In genomic region chr1:193207503-193207902, GRCm38 (mm10) we compare ENCODE assay signal across 11 mouse cellular contexts. TPM values are rescaled to one million over a fixed set of nuclear protein-coding genes. Genes with fewer than 3 reads are reported as not detected.
DNase-seq lines count a peak whose midpoint lies in the region; ATAC-seq and TF ChIP-seq lines count a peak whose summit lies in the region.
"Had no signal": no experiment of that assay in that cellular context is flagged by ENCODE, and none has a peak within 500 bp of the region (broad histone marks: within the 10 kb centered on the region; RNA-seq: fewer than 3 reads in every experiment).

Lamb3 (plus strand) TSS chr1:193207699.

- H3K36me3 ChIP-seq in heart, adult 2 months (ENCODE audit: control insufficient read depth, insufficient read depth, low read length): no peaks in the 10 kb centered on the region
- no peaks in the 10 kb centered on the region for H3K36me3 ChIP-seq in spleen, adult 2 months (ENCODE audit: control insufficient read depth, insufficient read depth, low read length)
- no peaks in the 10 kb centered on the region for H3K36me3 ChIP-seq in small intestine, adult 2 months (ENCODE audit: control insufficient read depth, insufficient read depth, low read length)
- no peaks in the 10 kb centered on the region for H3K36me3 ChIP-seq in forebrain, embryonic 15.5 days
- H3K36me3 ChIP-seq: embryonic facial prominence, embryonic 12.5 days; limb, embryonic 10.5 days had no signal

- TF ChIP-seq CTCF in heart, adult 2 months (IDR thresholded peaks at IDR 0.05): no peak
- no peak for TF ChIP-seq CTCF in spleen, adult 2 months (IDR thresholded peaks at IDR 0.05; ENCODE audit: extremely low read depth, insufficient read depth, insufficient read length, insufficient replicate concordance)
- TF ChIP-seq CTCF in small intestine, adult 2 months (IDR thresholded peaks at IDR 0.05; ENCODE audit: extremely low read depth, insufficient read length, insufficient replicate concordance, low read depth, low read length): no peak

- H3K27me3 ChIP-seq in heart, adult 2 months (ENCODE audit: control insufficient read depth, insufficient read depth, low read length): no peaks in the 10 kb centered on the region
- H3K27me3 ChIP-seq in spleen, adult 2 months (ENCODE audit: control insufficient read depth, insufficient read depth, low read length): no peaks in the 10 kb centered on the region
- H3K27me3 ChIP-seq in small intestine, adult 2 months (ENCODE audit: control insufficient read depth, insufficient read depth, low read length): no peaks in the 10 kb centered on the region
- no peaks in the 10 kb centered on the region for H3K27me3 ChIP-seq in forebrain, embryonic 15.5 days
- H3K27me3 ChIP-seq: embryonic facial prominence, embryonic 12.5 days had no signal

- H3K4me2 ChIP-seq in forebrain, embryonic 15.5 days (replicated peaks): no peak within 1 kb of the TSS
- H3K4me2 ChIP-seq: embryonic facial prominence, embryonic 12.5 days had no signal

- no peak within 1 kb of the TSS for H3K4me3 ChIP-seq in heart, adult 2 months
- peak within 1 kb of the TSS; percentile 57 for H3K4me3 ChIP-seq in spleen, adult 2 months (ENCODE audit: extremely low read depth, insufficient read depth, insufficient read length)
- H3K4me3 ChIP-seq in small intestine, adult 2 months (ENCODE audit: low read depth, low read length): no peak within 1 kb of the TSS
- H3K4me3 ChIP-seq in forebrain, embryonic 15.5 days: no peak within 1 kb of the TSS
- H3K4me3 ChIP-seq: embryonic facial prominence, embryonic 12.5 days; limb, embryonic 10.5 days had no signal

- intact Hi-C loops in heart, adult 2 months (cut with DNase I): loop anchor here (5.0 to 10.0 kb wide), 2 partner anchors 165 to 203 kb away; partner anchors contain the start of gene Camk1g

- no peak for TF ChIP-seq POLR2A in heart, adult 2 months (IDR thresholded peaks at IDR 0.05; ENCODE audit: insufficient read depth, low read depth, low read length)
- TF ChIP-seq POLR2A in spleen, adult 2 months (IDR thresholded peaks at IDR 0.05; ENCODE audit: low read depth, low read length): no peak
- TF ChIP-seq POLR2A in small intestine, adult 2 months (IDR thresholded peaks at IDR 0.05; ENCODE audit: low read depth, low read length): no peak

- DNase-seq in heart, adult 2 months: no peak
- no peak for DNase-seq in heart, adult 18-20 months
- DNase-seq in spleen, adult 2 months (ENCODE audit: low read depth in 1 of 2, low spot score in 2 of 2): peak in 1 of 2 experiments; percentile 41
- DNase-seq in spleen, postnatal 10 days (ENCODE audit: low spot score in 2 of 2): no peak
- no peak for DNase-seq in embryo, embryonic 10 days (ENCODE audit: low spot score)

- H3K27ac ChIP-seq in heart, adult 2 months: no peak within 1 kb of the TSS
- peak within 1 kb of the TSS; percentile 70 for H3K27ac ChIP-seq in spleen, adult 2 months (ENCODE audit: insufficient read depth, low read length)
- H3K27ac ChIP-seq in small intestine, adult 2 months (ENCODE audit: insufficient read depth, low read depth, low read length): no peak within 1 kb of the TSS; the same call in 1 of the 2 replicates
- H3K27ac ChIP-seq in forebrain, embryonic 15.5 days (replicated peaks): no peak within 1 kb of the TSS
- H3K27ac ChIP-seq: embryonic facial prominence, embryonic 12.5 days; kidney, postnatal 0 days; limb, embryonic 10.5 days had no signal

- no peaks in the 10 kb centered on the region for H3K79me2 ChIP-seq in heart, adult 2 months (replicated peaks; ENCODE audit: control insufficient read depth, insufficient read depth, low read length)

- H3K9ac ChIP-seq in heart, adult 2 months (ENCODE audit: low read depth, low read length): no peak within 1 kb of the TSS
- H3K9ac ChIP-seq in forebrain, embryonic 15.5 days (replicated peaks): no peak within 1 kb of the TSS
- H3K9ac ChIP-seq: embryonic facial prominence, embryonic 12.5 days had no signal

- no peak for TF ChIP-seq EP300 in heart, adult 2 months (IDR thresholded peaks at IDR 0.05; ENCODE audit: insufficient read depth, low read depth, low read length)

- H3K4me1 ChIP-seq in heart, adult 2 months (ENCODE audit: control insufficient read depth, insufficient read depth, low read length): no peaks in the 10 kb centered on the region; the same call in 1 of the 2 replicates
- H3K4me1 ChIP-seq in spleen, adult 2 months (ENCODE audit: control insufficient read depth, insufficient read depth, insufficient read length): no peaks in the 10 kb centered on the region; the same call in 1 of the 2 replicates
- H3K4me1 ChIP-seq in small intestine, adult 2 months (ENCODE audit: control insufficient read depth, insufficient read depth, insufficient read length, low read length): peaks cover 3% of the 10 kb centered on the region; the same call in 1 of the 2 replicates
- H3K4me1 ChIP-seq in forebrain, embryonic 15.5 days: no peaks in the 10 kb centered on the region
- H3K4me1 ChIP-seq: embryonic facial prominence, embryonic 12.5 days; limb, embryonic 10.5 days had no signal

- H3K9me3 ChIP-seq in forebrain, embryonic 15.5 days: no peaks in the 10 kb centered on the region
- H3K9me3 ChIP-seq: embryonic facial prominence, embryonic 12.5 days; limb, embryonic 10.5 days had no signal

- 75% methylated on average over 3 of the region's 3 CpGs for WGBS in heart, adult 2 months
- 54% methylated on average over 3 of the region's 3 CpGs for WGBS in spleen, adult 2 months
- 78% methylated on average over 3 of the region's 3 CpGs for WGBS in small intestine, adult 2 months
- WGBS in forebrain, embryonic 15.5 days: 88% methylated on average over 3 of the region's 3 CpGs

- ATAC-seq in granulocyte monocyte progenitor cell, adult 5-6 weeks (replicated peaks; ENCODE audit: poor library complexity, severe bottlenecking): peak; percentile 49
- no peak for ATAC-seq in forebrain, embryonic 15.5 days (replicated peaks)

RNA-seq across cellular contexts. Expression of gene Lamb3, which starts in this region (rescaled TPM):
- 10 to 100 TPM; 11.4 to 11.9 TPM for total RNA-seq in heart, adult 2 months (2021)
- 9.2 and 11.1 TPM in 2 replicates for polyA plus RNA-seq in heart, adult 2 months (2012; rRNA removed)
- total RNA-seq in heart, adult 18-20 months (2021): 10 to 100 TPM in 1 of 2 experiments, 1 to 10 TPM in 1; 8.5 to 13.5 TPM
- 3.4 and 4.6 TPM in 2 replicates for polyA plus RNA-seq in spleen, adult 2 months (2012; rRNA removed)
- 6.7 and 8.8 TPM in 2 replicates for total RNA-seq in granulocyte monocyte progenitor cell, adult 5-6 weeks (2014; fragmentation: Nextera tagmentation)
- 2.9 and 3.2 TPM in 2 replicates for total RNA-seq in granulocyte monocyte progenitor cell, adult 5-6 weeks (2017)
- 13.9 and 21.7 TPM in 2 replicates for polyA plus RNA-seq in small intestine, adult 2 months (2012; rRNA removed)
- 0.41 and 0.62 TPM in 2 replicates for polyA plus RNA-seq in forebrain, embryonic 15.5 days (2015; fragmentation: Nextera tagmentation; extraction: Ambion mirVana)
